Mouse (Mus musculus) bone marrow macrophage, adult 2 months (primary cell): ENCODE data around the gene Pcna. TPM values are rescaled to one million over a fixed set of nuclear protein-coding genes. Genes with fewer than 3 reads are reported as not detected.

Experiments
- H3K27ac ChIP-seq: 2 replicates; pipeline ENCODE4 v1.5.1; 2012; ENCODE audit warnings: low read depth, low read length; ENCODE audit not compliant: insufficient read depth
- H3K4me1 ChIP-seq: 2 replicates; pipeline ENCODE4 v1.6.1; 2012; ENCODE audit warnings: low read length; ENCODE audit not compliant: control insufficient read depth, insufficient read depth
- H3K4me3 ChIP-seq: 2 replicates; pipeline ENCODE4 v1.5.1; 2012; ENCODE audit warnings: mild to moderate bottlenecking, low read length, moderate library complexity; ENCODE audit not compliant: insufficient read depth
- CTCF ChIP-seq: IDR thresholded peaks from 2 replicates; pipeline ENCODE4 v1.5.1; 2012; ENCODE audit warnings: low read depth, mild to moderate bottlenecking, low read length, moderate library complexity
- POLR2A ChIP-seq: IDR thresholded peaks from 2 replicates; pipeline ENCODE4 v1.6.1; 2012; ENCODE audit warnings: mild to moderate bottlenecking, low read depth, low read length, borderline replicate concordance
- polyA plus RNA-seq: library from polyadenylated mRNA; stranded (reverse); fragments of >200 nt; gene quantifications from 2 replicates; pipeline ENCODE4 v1.2.4, GENCODE M21; 2012; ENCODE audit not compliant: missing spikeins, insufficient read depth, insufficient read length

Gene Pcna
- polyA plus RNA-seq, 1 experiment: 323 TPM

GRCm38 (mm10) chr2:132203773-132204172 lies 49.3 kb downstream of the Pcna start:
- Histone ChIP-seq H3K4me3 (no peak overlapping the region), H3K27ac (no peak overlapping the region), H3K4me1 (peaks cover 19% of the 10 kb centered on the region)
- TF ChIP-seq POLR2A: no peak
- no peak for TF ChIP-seq CTCF

GRCm38 (mm10) chr2:132203186-132203585 lies 49.9 kb downstream of the Pcna start:
- peaks cover 17% of the 10 kb centered on the region for H3K4me1 ChIP-seq
- no peak for TF ChIP-seq CTCF
- TF ChIP-seq POLR2A: no peak

More at GRCm38 (mm10) chr2:132203186-132203585, 49.9 kb downstream of the Pcna start:
- H3K27ac ChIP-seq: no peak overlapping the region
- H3K4me3 ChIP-seq: no peak overlapping the region

Other genes with a start within 250 kb of the Pcna start
- gene Rassf2, start 223.1 kb downstream of the Pcna start, polyA plus RNA-seq: 136 and 155 TPM in 2 replicates
- gene Slc23a2, start 108.2 kb downstream of the Pcna start, polyA plus RNA-seq: 47.7 and 53.5 TPM in 2 replicates
- 46.9 and 50.0 TPM in 2 replicates for gene Tmem230, start 5.5 kb downstream of the Pcna start, polyA plus RNA-seq
- 45.9 and 57.8 TPM in 2 replicates for gene Cds2, start 9.8 kb upstream of the Pcna start, polyA plus RNA-seq
- not detected in 2 replicates for gene Prokr2, start 132.1 kb upstream of the Pcna start, polyA plus RNA-seq